Mouse (Mus musculus) myocyte (in vitro differentiated cells): Measurements from ENCODE around the gene 2310034G01Rik.

ENCODE experiments used
- CEBPB ChIP-seq: IDR thresholded peaks from 2 replicates; pipeline ENCODE4 v1.6.1; 2011; ENCODE audit warnings: mild to moderate bottlenecking, moderate library complexity; ENCODE audit not compliant: poor library complexity, insufficient read depth, severe bottlenecking
- E2F4 ChIP-seq: IDR thresholded peaks from one replicate; pipeline ENCODE4 v1.6.1; 2011; ENCODE audit warnings: mild to moderate bottlenecking, control low read depth, moderate library complexity; ENCODE audit not compliant: insufficient read depth
- MAX ChIP-seq: IDR thresholded peaks from one replicate; pipeline ENCODE4 v1.6.1; 2011; ENCODE audit warnings: low read depth, mild to moderate bottlenecking, control low read depth
- MYOD1 ChIP-seq, 3 experiments: IDR thresholded peaks; one replicate each; pipeline ENCODE4 v1.6.1; 2011; ENCODE audit warnings: control low read depth in 2 of 3, low read depth in 2 of 3, mild to moderate bottlenecking in 2 of 3, moderate library complexity in 1 of 3; ENCODE audit not compliant: insufficient read length in 2 of 3, control insufficient read depth in 1 of 3
- MYOG ChIP-seq, 3 experiments: IDR thresholded peaks; one replicate each; pipeline ENCODE4 v1.6.1; 2011; ENCODE audit warnings: control low read depth in 2 of 3, low read depth in 2 of 3, mild to moderate bottlenecking in 2 of 3; ENCODE audit not compliant: insufficient read length in 2 of 3, control insufficient read depth in 1 of 3, insufficient read depth in 1 of 3
- POLR2A ChIP-seq: IDR thresholded peaks from one replicate; pipeline ENCODE4 v1.6.1; 2011; ENCODE audit warnings: low read depth, mild to moderate bottlenecking, control low read depth, moderate library complexity; ENCODE audit not compliant: insufficient read length
- POLR2AphosphoS2 ChIP-seq: IDR thresholded peaks from one replicate; pipeline ENCODE4 v1.6.1; 2011; ENCODE audit warnings: low read depth, control low read depth; ENCODE audit not compliant: insufficient read length
- REST ChIP-seq: IDR thresholded peaks from one replicate; pipeline ENCODE4 v1.6.1; 2011; ENCODE audit warnings: mild to moderate bottlenecking, control low read depth, moderate library complexity; ENCODE audit not compliant: insufficient read depth, insufficient read length
- SRF ChIP-seq: IDR thresholded peaks from one replicate; pipeline ENCODE4 v1.6.1; 2011; ENCODE audit warnings: low read depth; ENCODE audit not compliant: control insufficient read depth, insufficient read length
- TCF12 ChIP-seq: IDR thresholded peaks from one replicate; pipeline ENCODE4 v1.6.1; 2011; ENCODE audit warnings: mild to moderate bottlenecking, control low read depth; ENCODE audit not compliant: poor library complexity, insufficient read depth, severe bottlenecking
- TCF3 ChIP-seq: IDR thresholded peaks from one replicate; pipeline ENCODE4 v1.6.1; 2011; ENCODE audit warnings: low read depth, control low read depth; ENCODE audit not compliant: insufficient read length
- USF1 ChIP-seq: IDR thresholded peaks from one replicate; pipeline ENCODE4 v1.6.1; 2011; ENCODE audit warnings: low read depth, mild to moderate bottlenecking, control low read depth, moderate library complexity

- no peak for TF ChIP-seq POLR2A
- no peak for TF ChIP-seq MYOG (IDR thresholded peaks at IDR 0.05; ENCODE audit: control insufficient read depth in 1 of 3, insufficient read depth in 1 of 3, insufficient read length in 2 of 3, low read depth in 2 of 3)
- no peak for TF ChIP-seq MAX
- no peak for TF ChIP-seq CEBPB
- no peak for TF ChIP-seq POLR2AphosphoS2
- TF ChIP-seq SRF, result no peak
- TF ChIP-seq REST, result no peak
- TF ChIP-seq E2F4, result no peak
- TF ChIP-seq TCF12, result no peak
- no peak for TF ChIP-seq MYOD1 (IDR thresholded peaks at IDR 0.05; ENCODE audit: control insufficient read depth in 1 of 3, insufficient read length in 2 of 3, low read depth in 2 of 3)
- no peak for TF ChIP-seq USF1
- TF ChIP-seq TCF3, result no peak
Measured at GRCm38 (mm10) chr19:46398401-46398800, 48.3 kb upstream of the 2310034G01Rik start.
